Mouse (Mus musculus) bone marrow macrophage, adult 2 months (primary cell): ENCODE results near the gene Gid4.

ENCODE experiments used
- CTCF ChIP-seq: IDR thresholded peaks from 2 replicates; pipeline ENCODE4 v1.5.1; 2012; ENCODE audit warnings: low read depth, mild to moderate bottlenecking, low read length, moderate library complexity
- POLR2A ChIP-seq: IDR thresholded peaks from 2 replicates; pipeline ENCODE4 v1.6.1; 2012; ENCODE audit warnings: mild to moderate bottlenecking, low read depth, low read length, borderline replicate concordance

DNA sequence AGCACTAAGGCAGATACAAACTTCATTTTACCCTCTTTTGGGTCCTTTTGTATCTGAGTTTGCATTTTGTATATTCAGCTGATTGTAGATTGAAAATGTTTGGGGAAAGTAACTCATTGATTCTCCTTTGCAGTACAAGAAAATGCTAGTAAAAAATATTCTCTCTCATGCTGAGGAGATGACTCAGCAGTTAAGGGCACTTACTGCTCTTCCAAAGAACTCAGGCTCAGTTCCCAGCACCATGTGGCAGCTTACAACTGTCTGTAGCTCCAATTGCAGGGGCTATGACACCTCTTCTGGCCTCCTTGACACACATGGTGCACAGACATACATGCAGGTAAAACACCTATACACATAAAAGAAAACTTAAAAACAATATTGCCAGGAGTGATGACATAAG lies 16.6 kb downstream of the Gid4 start:
- TF ChIP-seq POLR2A, result no peak
- TF ChIP-seq CTCF, result no peak
